Mouse (Mus musculus) kidney, adult 2 months (tissue): ENCODE measurements around the gene Col4a1.

Experiments used
- CTCF ChIP-seq: fragments of 200-500 bp; conservative IDR thresholded peaks from 2 replicates; pipeline ENCODE4 v1.5.1; 2011; ENCODE audit warnings: low read depth, mild to moderate bottlenecking, control low read depth, low read length, moderate library complexity, mixed read lengths; ENCODE audit not compliant: insufficient read depth, insufficient read length
- POLR2A ChIP-seq: fragments of 200-500 bp; IDR thresholded peaks from one replicate; pipeline ENCODE4 v1.6.1; 2011; ENCODE audit warnings: low read depth, low read length, control low read depth

GRCm38 (mm10) chr8:11282139-11282538 is 30.5 kb downstream of the Col4a1 start:
- no peak for TF ChIP-seq CTCF
- TF ChIP-seq POLR2A = no peak
